Mouse (Mus musculus) midbrain, embryonic 10.5 days (tissue): ENCODE data around the gene Rora. TPM values are rescaled to one million over a fixed set of nuclear protein-coding genes. Genes with fewer than 3 reads are reported as not detected.

Experiments
- DNase-seq: peaks from one replicate; pipeline ENCODE4 v3.0.0-alpha.2; 2017; ENCODE audit warnings: low spot score
- H3K27ac ChIP-seq: fragments of 300-500 bp; sonication (generic); replicated peaks from 2 replicates; pipeline ENCODE4 v1.5.1; 2016; ENCODE audit warnings: mild to moderate bottlenecking
- H3K27me3 ChIP-seq: fragments of 300-500 bp; sonication (generic); 2 replicates; pipeline ENCODE4 v1.6.1; 2016; ENCODE audit warnings: low read depth, mild to moderate bottlenecking; ENCODE audit not compliant: poor library complexity, severe bottlenecking
- H3K36me3 ChIP-seq: fragments of 300-500 bp; sonication (generic); 2 replicates; pipeline ENCODE4 v1.6.1; 2016; ENCODE audit warnings: mild to moderate bottlenecking, moderate library complexity
- H3K4me1 ChIP-seq: fragments of 300-500 bp; sonication (generic); 2 replicates; pipeline ENCODE4 v1.6.1; 2016
- H3K4me3 ChIP-seq: fragments of 300-500 bp; sonication (generic); 2 replicates; pipeline ENCODE4 v1.5.1; 2016; ENCODE audit warnings: mild to moderate bottlenecking, moderate library complexity
- H3K9me3 ChIP-seq: fragments of 300-500 bp; sonication (generic); replicated peaks from 2 replicates; pipeline ENCODE4 v1.6.1; 2016; ENCODE audit warnings: mild to moderate bottlenecking
- whole genome bisulfite sequencing: fragments of 180-500 bp; shearing (Covaris S2); methylation state at CpG from one replicate; pipeline ENCODE4 v1.1.7; 2016; 5-methylcytosine and 5-hydroxymethylcytosine counted together
- polyA plus RNA-seq: library from polyadenylated mRNA; unstranded; fragments of >200 nt; fragmentation: Nextera tagmentation; extraction: Ambion mirVana; gene quantifications from 2 replicates; pipeline ENCODE4 v1.2.1, GENCODE M21; 2016

The Rora gene
- polyA plus RNA-seq, 1 experiment from 2014 or later = 4.1 TPM

- Histone ChIP-seq H3K4me1 (no peaks in the 10 kb centered on the region), H3K4me3 (no peak overlapping the region), H3K9me3 (no peaks in the 10 kb centered on the region), H3K27ac (no peak overlapping the region), H3K36me3 (no peaks in the 10 kb centered on the region), H3K27me3 (no peaks in the 10 kb centered on the region)
- 69% methylated on average over 3 of the region's 3 CpGs for WGBS
- no peak for DNase-seq
These were observed 527.4 kb downstream of the Rora start for GRCm38 (mm10) chr9:69180961-69181360.

- H3K27me3 ChIP-seq = no peaks in the 10 kb centered on the region
- no peaks in the 10 kb centered on the region for H3K4me1 ChIP-seq
- H3K36me3 ChIP-seq = no peaks in the 10 kb centered on the region
- no peak overlapping the region for H3K27ac ChIP-seq
- H3K4me3 ChIP-seq = no peak overlapping the region
- no peaks in the 10 kb centered on the region for H3K9me3 ChIP-seq
- no peak for DNase-seq
These were observed 527.8 kb downstream of the Rora start for GRCm38 (mm10) chr9:69181411-69181810.

GRCm38 (mm10) chr9:69183888-69184287 is 530.3 kb downstream of the Rora start:
- H3K36me3 ChIP-seq = no peaks in the 10 kb centered on the region
- H3K27ac ChIP-seq = no peak overlapping the region
- no peaks in the 10 kb centered on the region for H3K27me3 ChIP-seq
- 84% methylated on average over 4 of the region's 4 CpGs for WGBS
- no peaks in the 10 kb centered on the region for H3K9me3 ChIP-seq
- no peak overlapping the region for H3K4me3 ChIP-seq
- no peak for DNase-seq
- H3K4me1 ChIP-seq = no peaks in the 10 kb centered on the region

- Histone ChIP-seq H3K9me3 (no peaks in the 10 kb centered on the region), H3K27ac (no peak overlapping the region), H3K27me3 (no peaks in the 10 kb centered on the region), H3K4me3 (no peak overlapping the region), H3K4me1 (no peaks in the 10 kb centered on the region), H3K36me3 (no peaks in the 10 kb centered on the region)
- DNase-seq = no peak
- WGBS = 29% methylated on average over 1 of the region's 1 CpGs
These were observed 537.1 kb downstream of the Rora start for GRCm38 (mm10) chr9:69190726-69191125.

GRCm38 (mm10) chr9:69192446-69192845 is 538.9 kb downstream of the Rora start:
- WGBS = 89% methylated on average over 8 of the region's 8 CpGs
- Histone ChIP-seq H3K9me3 (no peaks in the 10 kb centered on the region), H3K27me3 (no peaks in the 10 kb centered on the region), H3K4me3 (no peak overlapping the region), H3K36me3 (no peaks in the 10 kb centered on the region), H3K27ac (no peak overlapping the region), H3K4me1 (no peaks in the 10 kb centered on the region)
- DNase-seq = no peak

GRCm38 (mm10) chr9:69194638-69195605 is 541.3 kb downstream of the Rora start:
- WGBS = 92% methylated on average over 13 of the region's 13 CpGs

GRCm38 (mm10) chr9:69213796-69214195 is 560.2 kb downstream of the Rora start:
- Histone ChIP-seq H3K9me3 (no peaks in the 10 kb centered on the region), H3K4me1 (peaks cover 21% of the 10 kb centered on the region), H3K27me3 (no peaks in the 10 kb centered on the region), H3K27ac (peak overlapping the region; percentile 30; the same call in 1 of the 2 replicates), H3K4me3 (no peak overlapping the region), H3K36me3 (no peaks in the 10 kb centered on the region)
- WGBS = 91% methylated on average over 5 of the region's 5 CpGs
- no peak for DNase-seq

More at GRCm38 (mm10) chr9:69194638-69195605, 541.3 kb downstream of the Rora start:
- Histone ChIP-seq H3K36me3 (no peaks in the 10 kb centered on the region), H3K4me3 (no peak overlapping the region), H3K27ac (no peak overlapping the region), H3K4me1 (no peaks in the 10 kb centered on the region), H3K27me3 (no peaks in the 10 kb centered on the region), H3K9me3 (no peaks in the 10 kb centered on the region)
- no peak for DNase-seq

GRCm38 (mm10) chr9:69224841-69225240 is 571.3 kb downstream of the Rora start:
- 78% methylated on average over 3 of the region's 3 CpGs for WGBS
- Histone ChIP-seq H3K36me3 (no peaks in the 10 kb centered on the region), H3K9me3 (no peaks in the 10 kb centered on the region), H3K27ac (no peak overlapping the region), H3K4me3 (no peak overlapping the region), H3K4me1 (peaks cover 9% of the 10 kb centered on the region), H3K27me3 (no peaks in the 10 kb centered on the region)
- DNase-seq = no peak

- peaks cover 9% of the 10 kb centered on the region for H3K4me1 ChIP-seq
- H3K9me3 ChIP-seq = no peaks in the 10 kb centered on the region
- 56% methylated on average over 3 of the region's 3 CpGs for WGBS
- no peak for DNase-seq
- H3K27me3 ChIP-seq = no peaks in the 10 kb centered on the region
- H3K36me3 ChIP-seq = no peaks in the 10 kb centered on the region
- H3K4me3 ChIP-seq = no peak overlapping the region
- H3K27ac ChIP-seq = no peak overlapping the region
These were observed 572.8 kb downstream of the Rora start for GRCm38 (mm10) chr9:69226424-69226823.

GRCm38 (mm10) chr9:69227806-69228205 is 574.2 kb downstream of the Rora start:
- no peaks in the 10 kb centered on the region for H3K27me3 ChIP-seq
- 88% methylated on average over 6 of the region's 6 CpGs for WGBS
- peaks cover 12% of the 10 kb centered on the region for H3K4me1 ChIP-seq
- DNase-seq = no peak
- no peak overlapping the region for H3K4me3 ChIP-seq
- no peak overlapping the region for H3K27ac ChIP-seq
- no peaks in the 10 kb centered on the region for H3K9me3 ChIP-seq
- H3K36me3 ChIP-seq = no peaks in the 10 kb centered on the region

GRCm38 (mm10) chr9:69229935-69230334 is 576.3 kb downstream of the Rora start:
- no peaks in the 10 kb centered on the region for H3K9me3 ChIP-seq
- WGBS = 89% methylated on average over 7 of the region's 7 CpGs
- H3K27me3 ChIP-seq = no peaks in the 10 kb centered on the region
- H3K4me3 ChIP-seq = no peak overlapping the region
- H3K27ac ChIP-seq = no peak overlapping the region
- no peak for DNase-seq
- peaks cover 27% of the 10 kb centered on the region for H3K4me1 ChIP-seq
- H3K36me3 ChIP-seq = no peaks in the 10 kb centered on the region

GRCm38 (mm10) chr9:69234526-69234925 is 580.9 kb downstream of the Rora start:
- H3K27me3 ChIP-seq = no peaks in the 10 kb centered on the region
- no peaks in the 10 kb centered on the region for H3K9me3 ChIP-seq
- 0 out of 2 replicates have a peak overlapping the region, but pooled peaks have one; percentile 6 for H3K27ac ChIP-seq
- WGBS = 24% methylated on average over 7 of the region's 7 CpGs
- DNase-seq = no peak
- peaks cover 18% of the 10 kb centered on the region for H3K4me1 ChIP-seq
- no peaks in the 10 kb centered on the region for H3K36me3 ChIP-seq
- no peak overlapping the region for H3K4me3 ChIP-seq

GRCm38 (mm10) chr9:69237316-69237715 is 583.7 kb downstream of the Rora start:
- Histone ChIP-seq H3K4me1 (peaks cover 18% of the 10 kb centered on the region), H3K27ac (no peak overlapping the region), H3K36me3 (no peaks in the 10 kb centered on the region), H3K27me3 (no peaks in the 10 kb centered on the region), H3K9me3 (no peaks in the 10 kb centered on the region), H3K4me3 (no peak overlapping the region)
- WGBS = 89% methylated on average over 10 of the region's 10 CpGs
- no peak for DNase-seq
